Mouse (Mus musculus): Measurements from ENCODE around the gene Capns1.
A peak's percentile ranks its signal among the peaks of the same experiment; 100 is the strongest.

The Capns1 gene

GRCm38 (mm10) chr7:30170283-30170951, 28.2 kb downstream of the Capns1 start:
- no peak for DNase-seq (ENCODE audit: low spot score in 2 of 2)

- peak; percentile 92 to 94 for DNase-seq (ENCODE audit: low spot score in 2 of 2)
Measured at GRCm38 (mm10) chr7:30169583-30170282, 28.9 kb downstream of the Capns1 start, which contains the start of gene Zfp146. Gene Zfp146 (minus strand): TSS chr7:30169750.

- DNase-seq (ENCODE audit: low spot score in 2 of 2), result no peak
Measured at GRCm38 (mm10) chr7:30168914-30169582, 29.6 kb downstream of the Capns1 start.

GRCm38 (mm10) chr7:30164745-30165144, 33.9 kb downstream of the Capns1 start:
- DNase-seq (ENCODE audit: low spot score in 2 of 2), result no peak

- DNase-seq (ENCODE audit: low spot score in 2 of 2), result no peak
Measured at GRCm38 (mm10) chr7:30163113-30163512, 35.5 kb downstream of the Capns1 start.

- no peak for DNase-seq (ENCODE audit: low spot score in 2 of 2)
Measured at GRCm38 (mm10) chr7:30155507-30155906, 43.1 kb downstream of the Capns1 start.

GRCm38 (mm10) chr7:30154040-30154439, 44.6 kb downstream of the Capns1 start:
- no peak for DNase-seq (ENCODE audit: low spot score in 2 of 2)

GRCm38 (mm10) chr7:30147011-30147410, 51.6 kb downstream of the Capns1 start:
- no peak for DNase-seq (ENCODE audit: low spot score in 2 of 2)

- DNase-seq (ENCODE audit: low spot score in 2 of 2), result peak; percentile 58 to 61
Measured at GRCm38 (mm10) chr7:30143555-30144209, 54.9 kb downstream of the Capns1 start.

- DNase-seq (ENCODE audit: low spot score in 2 of 2), result no peak
Measured at GRCm38 (mm10) chr7:30143170-30143554, 55.4 kb downstream of the Capns1 start.

Measured in spleen, postnatal 36 days (tissue).